26 mouse cellular contexts compared by ENCODE assay signal in genomic region chr8:61478150-61478549, GRCm38 (mm10). TPM values are rescaled to one million over a fixed set of nuclear protein-coding genes. Genes with fewer than 3 reads are reported as not detected.
DNase-seq lines count a peak whose midpoint lies in the region; ATAC-seq and TF ChIP-seq lines count a peak whose summit lies in the region.
"Had no signal": no experiment of that assay in that cellular context is flagged by ENCODE, and none has a peak within 500 bp of the region (broad histone marks: within the 10 kb centered on the region; RNA-seq: fewer than 3 reads in every experiment).

No protein-coding gene starts in this region.

- H3K27me3 ChIP-seq in lung, embryonic 14.5 days (ENCODE audit: insufficient read depth, low read length), result no peaks in the 10 kb centered on the region
- H3K27me3 ChIP-seq: embryonic facial prominence, embryonic 13.5 days; forebrain, embryonic 12.5 days; stomach, embryonic 15.5 days had no signal

- H3K9me3 ChIP-seq in lung, embryonic 14.5 days (ENCODE audit: low read depth, low read length), result no peaks in the 10 kb centered on the region
- H3K9me3 ChIP-seq: embryonic facial prominence, embryonic 13.5 days; forebrain, embryonic 12.5 days; limb, embryonic 10.5 days; stomach, embryonic 15.5 days had no signal

- H3K9ac ChIP-seq in lung, embryonic 14.5 days, result no peak overlapping the region
- H3K9ac ChIP-seq: embryonic facial prominence, embryonic 13.5 days; forebrain, embryonic 12.5 days; hindbrain, embryonic 14.5 days; stomach, embryonic 15.5 days had no signal

- no peaks in the 10 kb centered on the region for H3K36me3 ChIP-seq in lung, embryonic 14.5 days (ENCODE audit: insufficient read depth)
- H3K36me3 ChIP-seq: embryonic facial prominence, embryonic 13.5 days; forebrain, embryonic 12.5 days; limb, embryonic 10.5 days; stomach, embryonic 15.5 days had no signal

- no peak for ATAC-seq in lung, embryonic 14.5 days (ENCODE audit: insufficient read depth)
- ATAC-seq: activated CD4-positive, CD25-positive, alpha-beta regulatory T cell, adult 4 months; midbrain, embryonic 16.5 days had no signal

- H3K4me2 ChIP-seq in lung, embryonic 14.5 days, result no peak overlapping the region
- H3K4me2 ChIP-seq: embryonic facial prominence, embryonic 13.5 days; forebrain, embryonic 12.5 days; hindbrain, embryonic 14.5 days; stomach, embryonic 15.5 days had no signal

- no peaks in the 10 kb centered on the region for H3K4me1 ChIP-seq in lung, embryonic 14.5 days (ENCODE audit: insufficient read depth)
- H3K4me1 ChIP-seq: embryonic facial prominence, embryonic 13.5 days; forebrain, embryonic 12.5 days; limb, embryonic 10.5 days had no signal

- intact Hi-C loops in heart, postnatal 10 days (cut with DNase I), result no loop called here

- TF ChIP-seq CTCF in lung, embryonic 14.5 days (IDR thresholded peaks at IDR 0.05; ENCODE audit: low read depth), result 0 out of 2 replicates have a peak, but pooled peaks have one; percentile 11

- no peak overlapping the region for H3K27ac ChIP-seq in lung, embryonic 14.5 days (ENCODE audit: low read depth)
- H3K27ac ChIP-seq: embryonic facial prominence, embryonic 13.5 days; forebrain, embryonic 12.5 days; hindbrain, embryonic 14.5 days; limb, embryonic 10.5 days; stomach, embryonic 15.5 days had no signal

- no peak overlapping the region for H3K4me3 ChIP-seq in lung, embryonic 14.5 days (ENCODE audit: low read depth, low read length)
- H3K4me3 ChIP-seq: embryonic facial prominence, embryonic 13.5 days; erythroblast, embryonic 14.5 days; forebrain, embryonic 12.5 days; limb, embryonic 10.5 days; stomach, embryonic 15.5 days had no signal

- 88% methylated on average over 4 of the region's 4 CpGs for WGBS in lung, embryonic 14.5 days

- peak; percentile 59 for DNase-seq in heart, adult 11 months
- no peak for DNase-seq in heart, postnatal 10 days
- no peak for DNase-seq in lung, embryonic 14.5 days
- no peak for DNase-seq in lung, postnatal 4 days
- DNase-seq in A20 (ENCODE audit: low read depth, low spot score), result peak; percentile 42
- peak; percentile 29 for DNase-seq in induced T-regulatory cell, adult 2 months (ENCODE audit: low read depth)
- no peak for DNase-seq in liver
- DNase-seq in kidney, adult 9 months, result no peak
- DNase-seq: adrenal gland, postnatal 10 days; cerebellum, adult 2 months; cerebellum, postnatal 36 days; embryo, embryonic 11 days; gastrocnemius, postnatal 14 days; heart, adult 18-20 months; heart, postnatal 36 days; lung, postnatal 10 days; thymus, adult 18-20 months; thymus, postnatal 36 days had no signal

RNA-seq across cellular contexts. Expression of gene Cbr4, which starts 9.4 kb away (rescaled TPM):
- total RNA-seq in heart, postnatal 10 days (2021), result 10 to 100 TPM; 55.3 to 55.5 TPM
- polyA plus RNA-seq in lung, embryonic 14.5 days (2014; fragmentation: Nextera tagmentation; extraction: Ambion mirVana), result 26.4 and 31.6 TPM in 2 replicates

Comparison
In these comparisons a context has a peak if more than half of its experiments do, and no peak if none do; other contexts are left out.
1. DNase-seq: peak in heart, adult 11 months (single experiment), A20 (single experiment) and induced T-regulatory cell, adult 2 months (single experiment); none in heart, postnatal 10 days (0 of 2), lung, embryonic 14.5 days (single experiment), lung, postnatal 4 days (0 of 2), liver (single experiment) and kidney, adult 9 months (single experiment).